Mouse (Mus musculus) spleen, adult 18-20 months (tissue): Measurements from ENCODE around the gene Mid1ip1.

Experiments
- DNase-seq, 2 experiments: peaks; one replicate each; pipeline ENCODE4 v3.0.0; 2022; ENCODE audit warnings: mixed read lengths in 2 of 2

Gene Mid1ip1

GRCm38 (mm10) chrX:10714696-10715140 lies at the start of gene Mid1ip1:
Mid1ip1 (plus strand) TSS chrX:10715013.
- DNase-seq, result peak; percentile 38 to 42

- DNase-seq, result no peak
These were observed 20.2 kb upstream of the Mid1ip1 start for GRCm38 (mm10) chrX:10694455-10695180.

- DNase-seq, result no peak
These were observed 8.1 kb upstream of the Mid1ip1 start for GRCm38 (mm10) chrX:10706728-10707127.

DNA sequence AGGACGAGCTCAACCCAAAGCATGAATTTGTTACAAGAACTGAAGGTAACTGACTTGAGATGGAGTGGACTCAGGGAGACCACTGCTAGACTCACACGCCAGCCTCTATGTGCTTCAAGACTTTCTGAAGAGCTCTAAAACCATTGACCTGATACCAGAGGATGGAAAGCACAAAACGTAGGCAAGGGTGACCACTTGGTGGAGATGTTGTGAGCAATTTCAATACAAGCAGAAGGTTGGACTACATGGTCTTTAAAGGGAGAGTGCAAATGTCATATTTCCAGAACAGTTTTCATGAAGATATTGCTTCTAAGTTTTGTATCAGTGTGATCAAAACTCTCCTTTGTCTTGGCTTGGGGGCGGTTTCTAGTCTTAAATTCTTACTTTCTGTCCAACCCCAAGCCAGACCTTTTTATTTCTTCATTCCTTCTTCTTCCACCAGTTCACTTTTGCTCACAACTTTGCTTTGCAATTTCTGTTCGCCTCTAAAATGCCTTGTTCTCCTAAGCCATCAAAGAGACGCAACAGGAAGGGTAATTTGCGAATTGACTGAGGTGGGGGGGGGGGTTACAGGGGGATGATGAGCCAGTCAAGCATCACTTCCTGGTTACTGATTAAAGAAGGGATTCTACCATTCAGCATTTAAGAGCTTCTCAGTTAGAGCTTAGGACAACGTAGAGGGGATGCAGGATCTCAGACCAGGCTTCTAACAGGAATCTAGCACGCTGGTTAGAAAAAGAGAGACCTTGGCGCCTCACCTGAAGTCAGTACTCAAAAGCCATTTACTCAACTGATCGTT lies 775 bp upstream of the Mid1ip1 start:
- no peak for DNase-seq

GRCm38 (mm10) chrX:10716917-10717763 lies 2.3 kb downstream of the Mid1ip1 start:
- peak; percentile 76 to 85 for DNase-seq

DNA sequence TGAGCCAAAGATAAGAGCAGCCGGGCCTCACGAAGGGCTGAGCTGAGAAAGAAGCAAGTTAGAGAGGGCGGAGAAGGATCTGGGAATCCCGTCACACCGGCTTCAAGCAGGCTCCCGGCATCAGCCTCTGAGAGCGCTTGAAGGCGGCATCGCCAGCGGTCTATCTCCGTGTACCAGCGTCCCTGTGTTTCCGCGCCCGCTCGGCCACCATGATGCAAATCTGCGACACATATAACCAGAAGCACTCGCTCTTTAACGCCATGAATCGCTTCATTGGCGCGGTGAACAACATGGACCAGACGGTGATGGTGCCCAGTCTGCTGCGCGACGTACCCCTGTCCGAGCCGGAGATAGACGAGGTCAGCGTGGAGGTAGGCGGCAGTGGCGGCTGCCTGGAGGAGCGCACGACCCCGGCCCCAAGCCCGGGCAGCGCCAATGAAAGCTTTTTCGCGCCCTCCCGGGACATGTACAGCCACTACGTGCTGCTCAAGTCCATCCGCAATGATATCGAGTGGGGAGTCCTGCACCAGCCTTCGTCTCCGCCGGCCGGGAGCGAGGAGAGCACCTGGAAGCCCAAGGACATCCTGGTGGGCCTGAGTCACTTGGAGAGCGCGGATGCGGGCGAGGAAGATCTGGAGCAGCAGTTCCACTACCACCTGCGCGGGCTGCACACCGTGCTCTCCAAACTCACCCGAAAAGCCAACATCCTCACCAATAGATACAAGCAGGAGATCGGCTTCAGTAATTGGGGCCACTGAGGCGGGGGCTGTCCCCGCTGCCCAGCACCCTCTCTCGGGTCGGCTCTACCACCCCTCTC lies 3.4 kb downstream of the Mid1ip1 start:
- peak; percentile 10 to 27 for DNase-seq

DNA sequence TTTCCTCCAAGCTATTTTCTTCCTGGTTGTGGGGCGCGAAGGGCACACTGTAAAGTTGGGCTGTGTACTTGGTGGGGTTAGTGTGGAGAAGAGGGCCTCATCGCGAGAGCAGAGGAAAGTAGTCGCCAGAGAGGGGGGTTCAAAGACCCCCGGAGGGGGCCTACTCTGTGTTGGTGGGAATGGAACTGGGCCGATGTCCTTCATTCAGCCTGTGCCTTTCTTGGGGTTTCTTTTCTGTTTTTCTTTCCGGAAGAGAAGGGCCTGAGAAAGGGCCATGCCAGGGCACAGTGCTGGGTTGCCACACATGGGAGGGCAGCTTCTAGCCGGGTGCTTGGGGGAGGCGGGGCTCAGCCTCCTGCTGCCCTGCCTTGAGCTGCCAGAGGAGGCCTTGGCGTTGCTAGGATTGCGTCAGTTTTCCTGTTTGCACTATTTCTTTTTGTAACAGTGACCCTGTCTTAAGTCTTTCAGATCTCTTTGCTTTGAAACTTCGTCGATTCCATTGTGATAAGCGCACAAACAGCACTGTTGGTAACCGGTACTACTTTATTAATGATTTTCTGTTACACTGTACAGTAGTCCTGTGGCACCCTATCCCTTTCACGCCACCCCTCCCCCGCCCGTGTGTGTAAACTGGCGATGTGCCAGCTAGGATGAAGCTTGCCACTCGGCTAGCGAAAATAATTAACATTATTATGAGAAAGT lies 4.2 kb downstream of the Mid1ip1 start:
- peak; percentile 45 to 46 for DNase-seq

DNA sequence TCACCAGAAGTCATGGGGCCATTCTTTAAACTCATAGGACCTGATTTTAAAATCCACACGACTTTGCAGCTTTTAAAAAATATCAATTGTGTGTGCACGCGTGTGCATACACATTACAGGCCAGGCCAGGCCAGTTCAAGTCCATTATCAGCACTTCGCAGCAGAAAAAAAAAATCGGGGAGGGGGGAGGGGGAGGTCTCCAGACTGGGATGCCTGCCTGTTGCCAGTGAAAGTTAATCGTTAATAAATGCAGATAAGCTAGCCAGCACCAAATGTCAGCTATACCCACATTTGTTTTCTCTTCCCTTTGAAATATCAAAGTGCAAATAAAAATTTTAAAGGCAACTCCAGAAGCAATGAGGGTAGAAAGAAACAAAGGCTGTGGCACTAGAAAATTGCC lies 5.6 kb downstream of the Mid1ip1 start:
- DNase-seq, result no peak

GRCm38 (mm10) chrX:10724571-10724970 lies 9.8 kb downstream of the Mid1ip1 start:
- no peak for DNase-seq

- no peak for DNase-seq
These were observed 14.7 kb downstream of the Mid1ip1 start for GRCm38 (mm10) chrX:10729488-10729887.

- DNase-seq, result no peak
These were observed 19.6 kb downstream of the Mid1ip1 start for GRCm38 (mm10) chrX:10734453-10734852.

- DNase-seq, result no peak
These were observed 20.1 kb downstream of the Mid1ip1 start for GRCm38 (mm10) chrX:10734874-10735273.

- no peak for DNase-seq
These were observed 44.1 kb downstream of the Mid1ip1 start for GRCm38 (mm10) chrX:10758866-10759265.

DNA sequence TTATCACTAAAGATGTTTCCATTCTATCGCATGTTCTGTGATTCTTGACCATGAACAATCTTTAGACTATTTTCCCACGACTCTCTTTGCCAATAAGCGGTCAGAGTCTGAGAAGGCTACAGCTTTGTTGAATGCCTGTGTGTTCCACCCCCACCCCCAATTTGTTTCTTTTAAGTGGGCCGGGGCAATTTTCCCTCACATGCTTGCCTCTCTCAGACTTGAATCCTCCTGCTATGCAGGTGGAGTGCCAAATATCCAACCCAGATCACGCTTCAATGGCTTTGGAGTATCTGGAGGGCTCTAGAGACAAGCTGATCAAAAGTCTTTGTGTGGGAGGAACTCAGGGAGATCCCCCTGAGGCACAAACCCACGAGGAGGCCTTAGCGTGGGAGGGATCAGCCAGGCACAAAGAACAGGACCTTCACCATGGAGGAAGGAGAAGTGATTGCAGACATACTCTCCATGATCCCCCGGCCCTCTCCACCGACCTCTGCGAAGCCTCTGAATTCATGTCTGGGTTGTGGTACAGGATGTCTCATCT lies 48.7 kb downstream of the Mid1ip1 start:
- DNase-seq, result no peak
